Mouse (Mus musculus) embryonic fibroblast, embryonic 13.5 days (primary cell): ENCODE data around the gene Cpn2. TPM values are rescaled to one million over a fixed set of nuclear protein-coding genes. Genes with fewer than 3 reads are reported as not detected.

ENCODE experiments used
- H3K27ac ChIP-seq: 2 replicates; pipeline ENCODE4 v1.5.1; 2012; ENCODE audit warnings: low read length, control low read depth, inconsistent platforms; ENCODE audit not compliant: insufficient read depth
- H3K4me1 ChIP-seq: 2 replicates; pipeline ENCODE4 v1.6.1; 2011; ENCODE audit warnings: low read length; ENCODE audit not compliant: control insufficient read depth, insufficient read depth
- H3K4me3 ChIP-seq: 2 replicates; pipeline ENCODE4 v1.5.1; 2011; ENCODE audit warnings: mild to moderate bottlenecking, control low read depth, low read length; ENCODE audit not compliant: insufficient read depth
- CTCF ChIP-seq: IDR thresholded peaks from 2 replicates; pipeline ENCODE4 v1.5.1; 2011; ENCODE audit warnings: mild to moderate bottlenecking, control low read depth, low read length, moderate library complexity, borderline replicate concordance; ENCODE audit not compliant: insufficient read depth
- POLR2A ChIP-seq: IDR thresholded peaks from 2 replicates; pipeline ENCODE4 v1.6.1; 2011; ENCODE audit warnings: low read depth, mild to moderate bottlenecking, control low read depth, low read length, moderate library complexity
- polyA plus RNA-seq: library from polyadenylated mRNA; stranded (reverse); fragments of >200 nt; gene quantifications from 2 replicates; pipeline ENCODE4 v1.2.4, GENCODE M21; 2011; ENCODE audit warnings: low read depth; ENCODE audit not compliant: missing spikeins, insufficient read length

The Cpn2 gene
- polyA plus RNA-seq, 1 experiment: 0.67 TPM

DNA sequence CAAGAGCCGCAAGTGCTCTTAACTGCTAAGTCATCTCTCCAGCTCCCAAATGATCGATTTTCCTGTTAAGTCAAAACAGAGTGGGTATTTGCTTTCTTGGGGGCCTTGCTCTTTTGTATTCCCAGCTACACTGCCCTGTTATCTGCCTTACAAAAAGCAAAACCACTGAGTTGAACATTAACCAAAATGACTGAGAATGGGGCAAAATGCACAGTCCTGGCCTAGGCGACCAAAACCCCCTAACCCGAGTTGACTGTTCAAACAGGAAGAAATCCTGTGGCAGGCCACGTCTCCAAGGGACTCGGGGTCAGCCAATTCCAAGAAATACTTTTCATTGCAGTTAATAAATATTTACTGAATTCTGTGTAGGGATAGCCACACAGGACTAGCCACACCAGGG, 28.5 kb downstream of the Cpn2 start:
- H3K4me3 ChIP-seq: no peak overlapping the region
- H3K4me1 ChIP-seq: peaks cover 15% of the 10 kb centered on the region
- TF ChIP-seq CTCF (no peak), POLR2A (no peak)
- H3K27ac ChIP-seq: no peak overlapping the region

DNA sequence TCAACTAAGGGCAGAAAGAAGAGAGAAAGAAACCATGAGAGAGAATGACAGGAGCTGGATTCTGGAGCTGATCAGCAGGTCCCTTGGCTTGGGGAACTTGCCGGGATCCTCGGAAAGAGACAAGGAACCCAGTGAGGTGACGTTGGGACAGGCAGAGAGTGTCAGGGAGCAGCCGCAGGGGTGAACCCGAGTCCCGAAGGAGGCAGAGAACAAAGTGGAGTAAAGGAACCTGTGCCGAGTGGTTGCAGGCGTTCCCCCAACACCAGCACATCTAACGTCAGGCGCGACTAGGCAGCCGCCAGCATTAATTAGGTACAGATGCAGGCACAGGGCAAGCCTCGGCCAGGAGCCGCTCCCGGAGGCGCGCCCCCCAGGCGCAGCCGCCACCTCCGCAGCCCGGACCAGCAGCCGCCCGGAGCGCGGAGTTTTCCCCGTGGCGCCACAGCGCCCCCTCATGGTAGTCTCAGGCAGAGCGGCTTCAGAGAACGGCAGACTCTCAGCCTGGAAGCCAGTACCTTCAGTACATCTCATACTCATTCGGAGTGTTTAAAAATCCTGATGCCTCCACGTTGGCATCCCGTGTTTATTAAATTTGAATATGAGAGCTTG, 31.1 kb downstream of the Cpn2 start:
- TF ChIP-seq POLR2A (no peak), CTCF (peak; percentile 78)
- H3K4me1 ChIP-seq: peaks cover 9% of the 10 kb centered on the region
- no peak overlapping the region for H3K4me3 ChIP-seq
- H3K27ac ChIP-seq: peak overlapping the region; percentile 58

DNA sequence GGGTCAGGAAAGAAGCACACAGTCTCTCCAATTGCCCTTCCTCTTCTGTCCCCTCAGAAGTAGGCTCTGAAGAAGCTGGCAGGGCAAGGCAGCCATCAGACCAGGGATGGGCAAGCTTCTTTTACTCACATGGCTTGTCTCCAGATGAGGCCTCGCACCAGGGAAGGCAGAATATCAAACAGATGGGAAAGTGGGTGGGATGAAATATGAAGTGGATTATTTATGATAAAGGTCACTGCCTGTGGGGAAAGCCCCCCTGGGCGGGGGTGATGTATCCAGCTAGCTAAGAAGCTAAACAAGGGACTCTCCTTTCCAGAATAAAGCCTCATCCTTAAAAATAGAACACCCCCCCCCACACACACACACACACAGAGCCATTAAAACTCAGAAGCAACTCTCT, 31.7 kb downstream of the Cpn2 start:
- no peak overlapping the region for H3K4me3 ChIP-seq
- no peak for TF ChIP-seq POLR2A
- peak overlapping the region; percentile 58 for H3K27ac ChIP-seq
- peaks cover 8% of the 10 kb centered on the region for H3K4me1 ChIP-seq

DNA sequence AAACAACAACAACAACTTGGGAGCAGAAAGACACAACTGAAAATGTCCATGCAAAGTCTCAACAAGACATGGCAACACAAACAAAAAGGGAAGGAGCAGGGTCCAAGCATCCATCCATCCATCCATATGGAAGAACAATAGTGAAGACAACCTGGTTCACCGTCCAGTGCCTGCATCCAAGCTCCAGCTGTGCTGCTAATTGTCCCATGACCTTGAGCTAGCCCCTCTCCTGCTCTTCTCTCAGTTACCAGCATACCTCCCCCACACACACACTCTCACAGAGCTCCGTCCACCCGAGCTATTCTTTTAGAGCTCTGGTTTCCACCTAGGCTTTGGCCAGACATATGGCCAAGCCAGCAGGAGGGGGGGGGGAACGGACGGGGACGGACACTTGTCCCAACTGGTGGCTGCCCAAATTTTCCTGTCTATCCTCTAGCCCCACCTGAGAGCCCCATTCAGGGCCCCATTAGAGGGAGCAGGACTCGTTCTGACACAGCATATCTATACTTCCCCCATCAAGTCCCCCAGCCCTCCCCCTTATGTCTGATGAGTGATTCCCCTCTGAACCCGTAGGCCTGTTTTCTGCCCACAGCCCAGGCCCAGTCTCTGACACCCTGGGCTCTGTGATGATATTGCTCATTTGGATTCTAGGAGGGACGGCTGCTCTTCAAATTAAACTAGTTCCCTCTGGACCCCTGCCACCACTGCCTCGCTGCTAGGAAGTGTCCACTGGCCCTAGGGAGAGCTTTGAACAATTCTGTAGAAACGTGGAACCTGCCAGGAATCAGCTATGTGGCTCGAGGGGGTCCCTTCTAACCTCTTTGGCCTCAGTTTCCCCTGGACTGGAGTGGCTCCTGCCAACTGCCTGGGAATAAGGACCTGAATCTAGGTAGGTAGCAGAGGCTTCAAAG, 32.4 kb downstream of the Cpn2 start:
- H3K4me3 ChIP-seq: no peak overlapping the region
- no peak for TF ChIP-seq POLR2A
- no peak for TF ChIP-seq CTCF
- peaks cover 8% of the 10 kb centered on the region for H3K4me1 ChIP-seq
- H3K27ac ChIP-seq: 0 out of 2 replicates have a peak overlapping the region, but pooled peaks have one; percentile 17

DNA sequence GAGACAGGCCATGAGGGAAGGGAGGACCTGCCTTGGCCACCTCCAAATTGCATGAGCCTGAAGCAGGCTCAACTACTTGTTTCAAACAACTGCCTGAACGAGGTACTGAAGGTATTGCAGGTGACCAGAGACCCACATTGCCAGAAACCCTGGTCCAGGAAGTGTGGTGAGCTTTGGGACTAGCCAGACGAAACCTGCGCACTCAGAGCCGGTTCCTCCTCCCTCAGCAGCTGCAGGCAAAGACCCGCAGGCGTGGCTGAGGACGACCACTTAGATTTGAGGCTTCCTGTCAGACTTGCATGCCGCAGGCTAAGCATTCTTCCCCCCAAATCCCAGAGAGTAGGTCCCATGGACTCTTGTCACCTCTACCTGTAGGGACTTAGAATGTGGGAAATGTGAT, 33.2 kb downstream of the Cpn2 start:
- TF ChIP-seq CTCF: no peak
- no peak for TF ChIP-seq POLR2A
- H3K4me3 ChIP-seq: no peak overlapping the region
- peaks cover 8% of the 10 kb centered on the region for H3K4me1 ChIP-seq
- no peak overlapping the region for H3K27ac ChIP-seq

DNA sequence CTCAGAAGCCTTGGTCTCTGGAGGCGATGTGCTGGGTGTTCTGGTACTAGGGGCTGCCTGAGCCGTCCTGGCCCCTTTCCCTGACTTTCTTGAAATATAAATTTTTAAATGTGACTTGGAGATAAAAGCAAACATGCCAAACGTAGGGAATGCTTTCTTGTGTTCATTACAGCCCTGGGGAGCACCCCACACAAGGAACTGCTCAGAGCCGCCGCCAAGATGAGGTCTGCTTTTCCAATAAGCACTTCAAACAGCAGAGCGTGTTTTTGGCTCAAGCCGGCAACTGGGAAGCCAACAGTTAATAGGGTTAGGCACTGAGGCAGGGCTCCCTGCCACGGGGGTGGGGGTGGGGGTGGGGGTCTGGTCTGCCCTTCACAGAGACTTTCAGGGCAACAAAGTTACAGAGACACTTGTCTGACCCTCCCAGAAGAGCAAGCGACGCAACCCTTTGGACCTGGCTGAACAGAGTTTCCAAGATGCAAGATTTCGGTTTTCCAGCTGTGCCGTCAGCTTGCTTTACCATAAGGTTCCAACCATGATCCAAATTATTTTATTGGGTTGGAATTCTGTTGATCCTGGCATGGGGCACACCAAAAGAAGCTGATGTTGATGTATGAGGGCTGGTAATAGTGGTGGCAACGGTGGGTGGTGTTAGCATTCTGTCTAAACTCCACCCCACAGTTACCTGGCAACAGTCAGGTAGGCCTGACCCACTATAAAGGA, 35.3 kb downstream of the Cpn2 start:
- no peak overlapping the region for H3K27ac ChIP-seq
- H3K4me1 ChIP-seq: peaks cover 8% of the 10 kb centered on the region

DNA sequence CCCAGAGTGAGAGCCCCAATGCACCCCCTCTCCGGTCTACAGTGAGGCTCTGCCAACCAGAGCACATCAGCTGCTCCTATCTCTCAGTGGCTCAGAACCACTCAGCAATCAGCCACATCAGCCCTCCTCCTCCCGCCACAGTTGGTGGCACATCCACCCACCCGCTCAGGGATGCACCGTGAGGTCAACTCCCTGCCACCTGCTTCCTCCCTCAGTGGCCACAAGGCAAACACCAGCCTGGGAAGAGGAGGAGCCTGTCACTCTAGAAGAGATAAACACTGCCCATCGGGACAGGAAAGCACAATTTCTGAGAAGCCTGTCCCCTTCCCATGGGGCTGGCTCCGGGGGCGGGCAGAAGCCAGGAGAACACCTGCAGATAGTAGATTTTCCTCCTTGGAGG, 39.9 kb downstream of the Cpn2 start:
- H3K4me3 ChIP-seq: no peak overlapping the region
- H3K27ac ChIP-seq: no peak overlapping the region
- no peaks in the 10 kb centered on the region for H3K4me1 ChIP-seq
- TF ChIP-seq CTCF (no peak), POLR2A (no peak)

More for the DNA sequence above, 35.3 kb downstream of the Cpn2 start:
- H3K4me3 ChIP-seq: no peak overlapping the region
- TF ChIP-seq CTCF: no peak
- no peak for TF ChIP-seq POLR2A

DNA sequence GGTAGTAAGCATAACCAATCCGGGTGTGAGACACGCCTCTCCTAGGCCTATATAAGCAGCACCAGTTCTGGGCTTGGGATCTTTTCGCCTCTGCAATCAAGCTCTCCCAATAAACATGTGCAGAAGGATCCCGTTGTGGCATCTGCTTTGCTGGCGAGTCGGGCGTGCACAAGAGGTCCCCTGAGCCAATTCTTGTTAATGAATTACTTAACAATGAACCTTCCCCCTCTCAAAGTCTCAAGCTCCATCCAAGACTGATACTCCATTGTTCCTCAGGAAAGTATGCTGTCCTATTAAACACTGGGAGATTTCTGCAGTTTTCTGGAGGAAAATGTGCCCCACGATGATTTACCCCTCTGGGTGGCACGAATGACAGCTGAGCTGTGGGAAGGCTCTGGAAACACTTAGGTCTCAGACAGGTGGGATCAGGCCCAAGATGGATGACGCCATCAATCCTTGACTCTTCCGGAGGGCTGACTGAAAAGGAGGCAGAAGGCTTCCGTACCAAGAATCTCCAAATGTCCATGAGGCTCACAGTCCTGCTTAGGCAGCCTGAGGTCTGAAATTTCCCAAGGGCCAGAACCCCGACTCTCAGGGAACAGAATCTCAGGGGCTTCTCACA, 46.0 kb downstream of the Cpn2 start:
- Histone ChIP-seq H3K27ac (no peak overlapping the region), H3K4me1 (no peaks in the 10 kb centered on the region; the same call in 1 of the 2 replicates)

DNA sequence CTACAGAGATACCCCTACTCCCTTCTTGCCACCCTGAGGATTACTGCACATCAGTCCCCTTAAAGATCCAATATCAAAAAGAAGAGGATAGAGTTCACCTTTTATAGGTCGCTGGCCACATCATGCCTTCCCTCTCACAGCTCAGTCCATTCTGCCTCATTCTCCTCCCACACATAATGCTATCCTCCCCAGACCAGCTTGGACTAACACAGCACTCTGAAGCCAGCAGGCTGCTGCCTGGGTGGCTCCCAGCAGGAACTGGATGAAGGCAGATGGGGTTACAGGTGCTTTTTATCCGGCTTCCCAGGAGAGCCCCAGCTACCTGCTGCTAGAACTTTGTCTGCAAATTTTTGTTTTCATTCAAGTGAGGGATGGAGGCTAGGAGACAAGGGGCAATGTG, 51.5 kb downstream of the Cpn2 start:
- Histone ChIP-seq H3K4me1 (no peaks in the 10 kb centered on the region; the same call in 1 of the 2 replicates), H3K27ac (no peak overlapping the region), H3K4me3 (no peak overlapping the region)
- TF ChIP-seq CTCF (no peak), POLR2A (no peak)

More for the DNA sequence above, 46.0 kb downstream of the Cpn2 start:
- no peak overlapping the region for H3K4me3 ChIP-seq
- TF ChIP-seq CTCF (no peak), POLR2A (no peak)

DNA sequence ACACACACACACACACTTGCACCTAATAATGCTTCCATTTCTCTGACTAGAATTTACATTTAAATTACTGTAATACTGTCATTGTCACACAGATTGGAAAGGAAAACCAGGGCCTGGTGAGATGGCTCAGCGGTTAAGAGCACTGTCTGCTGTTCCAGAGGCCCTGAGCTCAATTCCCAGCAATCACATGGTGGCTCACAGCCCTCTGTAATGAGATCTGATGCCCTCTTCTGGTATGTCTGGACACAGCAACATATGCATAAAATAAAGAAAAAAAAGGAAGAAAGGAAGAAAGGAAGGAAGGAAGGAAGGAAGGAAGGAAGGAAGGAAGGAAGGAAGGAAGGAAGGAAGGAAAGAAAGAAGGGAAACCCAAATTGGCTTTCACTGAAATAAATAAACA, 53.7 kb downstream of the Cpn2 start:
- no peak for TF ChIP-seq POLR2A
- TF ChIP-seq CTCF: no peak
- no peak overlapping the region for H3K27ac ChIP-seq
- no peak overlapping the region for H3K4me3 ChIP-seq
- H3K4me1 ChIP-seq: no peaks in the 10 kb centered on the region
